Mouse (Mus musculus): ENCODE results near the gene Eif3i.

Eif3i gene

GRCm38 (mm10) chr4:129618786-129619691 is 18.6 kb upstream of the Eif3i start, which contains the start of gene Iqcc:
Gene Iqcc, minus strand, starts transcription at chr4:129619099.
- DNase-seq (ENCODE audit: low read depth, low spot score): peak; percentile 95

- DNase-seq (ENCODE audit: low read depth, low spot score): no peak
Measured at GRCm38 (mm10) chr4:129618031-129618430, 17.6 kb upstream of the Eif3i start.

GRCm38 (mm10) chr4:129617121-129617641 is 16.7 kb upstream of the Eif3i start:
- no peak for DNase-seq (ENCODE audit: low read depth, low spot score)

DNA sequence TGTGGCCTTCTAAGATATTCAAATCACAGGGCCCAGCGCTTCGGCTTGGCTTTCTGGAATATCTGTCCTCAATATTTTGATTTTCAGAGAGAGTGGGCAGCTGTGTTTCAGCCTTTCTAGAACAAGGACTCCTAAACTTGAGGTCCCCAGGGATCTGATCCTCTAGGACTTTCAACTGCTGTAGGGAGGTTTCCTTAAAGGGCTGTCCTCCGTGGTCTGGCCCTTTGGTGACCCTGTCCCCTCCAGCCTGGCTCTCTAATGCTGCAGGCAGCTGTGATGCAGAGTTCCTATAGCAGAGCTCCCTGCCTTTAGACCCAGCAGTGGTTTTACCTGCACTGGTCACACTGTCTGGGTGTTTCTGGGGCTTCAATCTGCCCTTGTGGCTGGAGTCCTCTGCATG is 16.2 kb upstream of the Eif3i start:
- no peak for DNase-seq (ENCODE audit: low read depth, low spot score)

GRCm38 (mm10) chr4:129615801-129616290 is 15.4 kb upstream of the Eif3i start:
- DNase-seq (ENCODE audit: low read depth, low spot score): no peak

DNA sequence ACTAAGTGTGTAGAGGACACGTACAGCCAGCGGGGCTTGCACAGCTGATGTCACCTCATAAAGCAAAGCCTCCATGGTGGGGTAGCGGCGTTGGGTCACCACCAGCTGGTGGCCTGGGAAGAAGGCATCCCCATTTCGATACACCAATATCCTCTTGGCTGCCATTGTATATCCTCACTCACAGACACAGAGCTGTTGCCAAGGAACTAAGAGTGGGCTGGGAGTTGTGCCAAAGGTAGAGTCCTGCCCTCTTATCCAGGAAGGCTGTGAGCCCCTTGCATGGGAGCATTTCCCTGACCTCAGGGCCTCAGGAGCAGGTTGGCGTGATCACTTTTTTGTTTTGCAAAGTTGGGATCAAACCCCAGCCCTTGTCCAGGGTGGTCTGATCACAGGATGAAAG is 13.6 kb upstream of the Eif3i start, which contains the start of gene Dcdc2b:
Gene Dcdc2b (minus strand): TSS at position 165 of the 400 bp plus-strand sequence.
- no peak for DNase-seq (ENCODE audit: low read depth, low spot score)

DNA sequence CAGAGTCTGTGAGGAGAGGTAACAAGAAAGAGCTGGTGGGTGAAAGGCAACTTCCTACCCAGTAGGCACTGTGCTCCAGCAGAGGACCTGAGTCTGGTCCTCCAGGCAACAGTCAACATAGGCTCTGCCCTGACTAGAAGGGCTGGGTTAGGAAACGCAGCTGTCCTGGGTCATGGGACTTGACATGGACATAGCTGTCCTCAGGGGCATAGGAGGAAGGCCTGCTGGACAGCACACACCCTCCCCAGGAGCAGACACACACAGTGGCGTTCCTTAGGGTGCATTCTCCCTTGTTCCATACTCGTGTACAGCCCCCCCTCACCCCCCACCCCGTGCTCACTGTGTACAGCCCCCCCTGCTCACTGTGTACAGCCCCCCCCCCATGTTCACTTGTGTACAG is 10.0 kb upstream of the Eif3i start:
- DNase-seq (ENCODE audit: low read depth, low spot score): no peak

DNA sequence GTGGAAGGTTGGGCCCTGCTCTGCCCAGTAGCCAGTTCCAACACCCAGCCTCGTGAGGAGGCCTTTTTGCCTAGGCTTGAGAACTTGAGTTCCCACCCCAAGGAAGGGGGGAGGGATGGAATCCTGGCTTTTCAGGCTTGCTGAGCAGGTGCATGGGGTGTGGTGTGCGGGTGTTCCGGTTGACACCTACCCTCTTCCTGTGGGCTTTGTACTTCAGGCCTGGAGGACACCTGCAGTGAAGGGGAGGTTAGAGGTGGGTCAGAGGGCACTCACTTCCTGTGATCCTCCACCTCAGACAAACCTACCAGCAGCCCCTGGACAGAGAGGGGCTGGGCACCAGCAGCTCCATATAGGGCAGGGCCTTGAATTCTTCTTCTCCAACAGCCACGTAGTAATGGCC is 9.6 kb upstream of the Eif3i start:
- DNase-seq (ENCODE audit: low read depth, low spot score): no peak

GRCm38 (mm10) chr4:129609139-129609631 is 8.7 kb upstream of the Eif3i start:
- DNase-seq (ENCODE audit: low read depth, low spot score): no peak

- DNase-seq (ENCODE audit: low read depth, low spot score): peak; percentile 88
Measured at GRCm38 (mm10) chr4:129608426-129609025, 8.1 kb upstream of the Eif3i start.

GRCm38 (mm10) chr4:129588865-129589264 is 11.6 kb downstream of the Eif3i start:
- DNase-seq (ENCODE audit: low read depth, low spot score): no peak

- DNase-seq (ENCODE audit: low read depth, low spot score): no peak
Measured at GRCm38 (mm10) chr4:129586943-129587342, 13.5 kb downstream of the Eif3i start.

- DNase-seq (ENCODE audit: low read depth, low spot score): peak; percentile 42
Measured at GRCm38 (mm10) chr4:129585773-129586172, 14.7 kb downstream of the Eif3i start.

DNA sequence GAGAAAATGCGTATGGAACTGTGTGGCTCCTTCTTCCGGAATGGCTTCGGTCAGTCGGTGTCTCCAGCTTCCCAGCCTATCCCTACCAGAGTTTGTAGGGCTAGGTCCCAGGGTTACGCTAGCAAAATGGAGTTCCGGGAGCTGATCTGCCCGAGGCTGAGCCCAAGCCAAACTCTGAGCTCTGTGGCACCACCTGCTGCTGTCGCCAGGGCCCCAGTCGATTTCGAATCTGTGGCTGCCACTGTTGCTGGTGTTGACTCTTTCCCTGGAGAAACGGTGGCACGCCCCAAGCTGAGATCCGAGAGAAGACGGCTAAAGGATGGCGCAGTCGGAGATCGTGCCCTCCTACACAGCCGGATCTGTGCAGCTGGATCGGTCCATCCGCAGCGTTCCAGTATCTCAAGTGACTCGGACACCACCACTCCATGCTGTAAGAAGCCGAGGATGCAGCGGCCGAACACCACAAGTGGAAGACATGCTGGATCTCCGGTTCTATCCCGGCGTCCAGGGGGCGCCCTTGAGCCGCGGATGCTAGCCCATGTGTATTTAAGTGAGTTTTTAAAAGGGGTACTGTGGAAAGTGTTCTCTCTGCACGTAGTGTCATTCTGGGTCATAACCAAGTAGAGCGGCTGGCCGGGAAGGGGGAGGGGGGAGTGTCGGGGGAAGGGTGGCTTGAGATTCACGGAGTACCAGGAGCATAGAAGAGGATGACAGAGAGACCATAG is 15.4 kb downstream of the Eif3i start:
- peak; percentile 94 for DNase-seq (ENCODE audit: low read depth, low spot score)

- DNase-seq (ENCODE audit: low read depth, low spot score): peak; percentile 82
Measured at GRCm38 (mm10) chr4:129584370-129584769, 16.1 kb downstream of the Eif3i start.

DNA sequence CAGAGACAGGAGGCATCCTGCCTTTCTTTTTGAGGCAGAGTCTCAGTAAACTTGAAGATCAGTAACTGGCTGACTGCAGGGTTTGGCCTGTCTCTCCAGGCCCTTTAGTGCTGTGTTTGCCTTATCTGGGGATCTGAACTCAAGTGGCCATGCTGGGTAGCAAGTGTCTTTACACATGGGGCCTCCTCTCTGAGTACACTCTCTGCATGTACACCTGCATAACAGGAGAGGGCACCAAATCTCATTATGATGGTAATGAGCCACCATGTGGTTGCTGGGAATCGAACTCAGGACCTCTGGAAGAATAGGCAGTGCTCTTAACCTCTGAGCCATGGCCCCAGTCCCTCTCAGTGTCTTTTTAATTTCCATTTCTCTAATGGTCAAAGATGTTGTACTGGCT is 18.2 kb downstream of the Eif3i start:
- DNase-seq (ENCODE audit: low read depth, low spot score): peak; percentile 68

GRCm38 (mm10) chr4:129580347-129580746 is 20.1 kb downstream of the Eif3i start:
- peak; percentile 96 for DNase-seq (ENCODE audit: low read depth, low spot score)

DNA sequence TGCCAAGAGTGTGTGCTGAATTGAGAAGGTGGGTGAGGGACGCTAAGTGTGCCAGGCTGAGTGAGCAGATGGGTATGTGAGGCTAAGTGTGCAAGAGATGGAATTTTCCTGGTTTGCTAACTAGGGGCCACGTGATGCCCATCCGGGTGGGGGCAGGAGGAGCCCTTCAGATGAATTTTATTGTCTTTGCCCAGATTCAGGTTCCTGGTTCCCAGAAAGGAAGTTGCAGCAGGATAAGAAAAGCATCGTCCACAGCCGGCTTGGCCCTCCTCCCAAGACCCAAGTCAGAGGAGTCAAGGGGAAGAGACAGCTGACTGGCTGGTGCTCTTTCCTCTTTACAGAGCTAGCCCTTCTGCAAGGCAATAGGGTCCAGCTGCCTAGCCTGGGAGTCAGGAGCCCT is 22.0 kb downstream of the Eif3i start, which contains the start of gene Fam167b:
Gene Fam167b (minus strand): TSS at position 84 of the 400 bp plus-strand sequence.
- DNase-seq (ENCODE audit: low read depth, low spot score): no peak

GRCm38 (mm10) chr4:129577688-129578087 is 22.8 kb downstream of the Eif3i start:
- DNase-seq (ENCODE audit: low read depth, low spot score): no peak

- peak; percentile 91 for DNase-seq (ENCODE audit: low read depth, low spot score)
Measured at GRCm38 (mm10) chr4:129576863-129577491, 23.5 kb downstream of the Eif3i start.

All from A20 (cell line).